Mouse (Mus musculus): ENCODE measurements around the gene Lypd8. TPM values are rescaled to one million over a fixed set of nuclear protein-coding genes. Genes with fewer than 3 reads are reported as not detected.

The Lypd8 gene
- total RNA-seq, 2 experiments from 2014 or later = not detected

- H3K27ac ChIP-seq = no peak within 1 kb of the TSS
- H3K4me3 ChIP-seq = no peak within 1 kb of the TSS
- DNase-seq = no peak
- intact Hi-C loops (cut with DNase I) = no loop called here
- no peak for TF ChIP-seq CTCF (IDR thresholded peaks at IDR 0.05)
Observed at GRCm38 (mm10) chr11:58432259-58432658, 53.4 kb downstream of the Lypd8 start, which contains the start of gene Gm12253. Gene Gm12253, plus strand, starts transcription at chr11:58432559.

- TF ChIP-seq CTCF (IDR thresholded peaks at IDR 0.05) = no peak
- Histone ChIP-seq H3K4me3 (no peak overlapping the region), H3K27ac (no peak overlapping the region)
- intact Hi-C loops (cut with DNase I) = no loop called here
- DNase-seq = no peak
Observed at GRCm38 (mm10) chr11:58437866-58438265, 59.0 kb downstream of the Lypd8 start.

Other genes with a start within 250 kb of the Lypd8 start
- 10 to 100 TPM in 1 of 2 experiments, 1 to 10 TPM in 1; 8.7 to 10.9 TPM for gene Gemin5, start 210.5 kb upstream of the Lypd8 start, total RNA-seq (2021)
- gene Mrpl22, start 207.4 kb upstream of the Lypd8 start, total RNA-seq (2021) = 10 to 100 TPM; 35.6 to 45.8 TPM
- 1 to 10 TPM; 6.5 to 9.7 TPM for gene Igtp, start 179.5 kb upstream of the Lypd8 start, total RNA-seq (2021)
- 10 to 100 TPM in 1 of 2 experiments, 1 to 10 TPM in 1; 8.7 to 14.6 TPM for gene Irgm2, start 179.4 kb upstream of the Lypd8 start, total RNA-seq (2021)
- not detected for gene 4930438A08Rik, start 104.2 kb upstream of the Lypd8 start, total RNA-seq (2021)
- gene Zfp692, start 72.0 kb upstream of the Lypd8 start, total RNA-seq (2021) = 1 to 10 TPM; 4.1 to 5.0 TPM
- gene Zfp672, start 48.7 kb upstream of the Lypd8 start, total RNA-seq (2021) = 10 to 100 TPM; 43.1 to 44.6 TPM
- 10 to 100 TPM; 21.2 to 23.5 TPM for gene Sh3bp5l, start 48.3 kb upstream of the Lypd8 start, total RNA-seq (2021)
- not detected for gene 1810065E05Rik, start 42.1 kb downstream of the Lypd8 start, total RNA-seq (2021)
- not detected for gene Gm12253, start 53.5 kb downstream of the Lypd8 start, total RNA-seq (2021)
- not detected for gene Lypd9, start 73.9 kb downstream of the Lypd8 start, total RNA-seq (2021)
- not detected for gene Olfr30, start 83.2 kb downstream of the Lypd8 start, total RNA-seq (2021)
- not detected for gene Olfr332, start 113.5 kb downstream of the Lypd8 start, total RNA-seq (2021)
- not detected for gene Olfr331, start 123.5 kb downstream of the Lypd8 start, total RNA-seq (2021)
- gene Olfr330, start 155.8 kb downstream of the Lypd8 start, total RNA-seq (2021) = not detected
- gene Olfr329-ps, start 167.4 kb downstream of the Lypd8 start, total RNA-seq (2021) = not detected
- not detected for gene Olfr328, start 176.6 kb downstream of the Lypd8 start, total RNA-seq (2021)
- not detected for gene Olfr224, start 191.5 kb downstream of the Lypd8 start, total RNA-seq (2021)
- gene Olfr325, start 198.7 kb downstream of the Lypd8 start, total RNA-seq (2021) = not detected
- not detected for gene Olfr324, start 216.1 kb downstream of the Lypd8 start, total RNA-seq (2021)
- gene 2210407C18Rik, start 237.0 kb downstream of the Lypd8 start, total RNA-seq (2021) = under 1 TPM in 1 of 2 experiments, not detected in 1; 0.22 TPM

Measured in gastrocnemius, adult 2 months (tissue).